Mouse (Mus musculus) ES-Bruce4 (cell line): Measurements from ENCODE around the gene Inip. TPM values are rescaled to one million over a fixed set of nuclear protein-coding genes. Genes with fewer than 3 reads are reported as not detected.

Experiments
- H3K27ac ChIP-seq: 2 replicates; pipeline ENCODE4 v1.5.1; 2012; ENCODE audit warnings: low read length, inconsistent platforms; ENCODE audit not compliant: insufficient read depth
- H3K27me3 ChIP-seq: 2 replicates; pipeline ENCODE4 v1.6.1; 2012; ENCODE audit warnings: mild to moderate bottlenecking, low read length, inconsistent platforms; ENCODE audit not compliant: control insufficient read depth, poor library complexity, insufficient read depth, severe bottlenecking
- H3K36me3 ChIP-seq: 2 replicates; pipeline ENCODE4 v1.6.1; 2012; ENCODE audit warnings: inconsistent platforms, mild to moderate bottlenecking, low read length, moderate library complexity; ENCODE audit not compliant: control insufficient read depth, poor library complexity, insufficient read depth, severe bottlenecking
- H3K4me1 ChIP-seq: one replicate; pipeline ENCODE4 v1.8.1; 2011; ENCODE audit warnings: low read length; ENCODE audit not compliant: control insufficient read depth, insufficient read depth
- H3K4me3 ChIP-seq: 2 replicates; pipeline ENCODE4 v1.5.1; 2011; ENCODE audit warnings: low read depth, mild to moderate bottlenecking, low read length
- H3K9ac ChIP-seq: 2 replicates; pipeline ENCODE4 v1.6.1; 2012; ENCODE audit warnings: low read depth, mild to moderate bottlenecking, inconsistent platforms; ENCODE audit not compliant: poor library complexity, severe bottlenecking
- H3K9me3 ChIP-seq: replicated peaks from 2 replicates; pipeline ENCODE4 v1.6.1; 2012; ENCODE audit warnings: mild to moderate bottlenecking, low read length, inconsistent platforms; ENCODE audit not compliant: control insufficient read depth, poor library complexity, insufficient read depth, severe bottlenecking
- CTCF ChIP-seq: IDR thresholded peaks from one replicate; pipeline ENCODE4 v1.8.1; 2011; ENCODE audit warnings: low read depth, low read length
- EP300 ChIP-seq: IDR thresholded peaks from 2 replicates; pipeline ENCODE4 v1.6.1; 2011; ENCODE audit warnings: low read depth, low read length; ENCODE audit not compliant: insufficient read depth
- POLR2A ChIP-seq: IDR thresholded peaks from one replicate; pipeline ENCODE4 v1.8.1; 2011; ENCODE audit warnings: low read length; ENCODE audit not compliant: insufficient read depth
- polyA plus RNA-seq: library from polyadenylated mRNA; stranded (reverse); fragments of >200 nt; gene quantifications from 2 replicates; pipeline ENCODE4 v1.2.4, GENCODE M21; 2011; ENCODE audit warnings: low read depth; ENCODE audit not compliant: missing spikeins, insufficient read depth, insufficient read length

Inip gene
- polyA plus RNA-seq, 1 experiment: 42.3 TPM

- no peaks in the 10 kb centered on the region for H3K27me3 ChIP-seq
- H3K36me3 ChIP-seq: no peaks in the 10 kb centered on the region
- H3K9me3 ChIP-seq: no peaks in the 10 kb centered on the region
- TF ChIP-seq EP300 (no peak), CTCF (no peak), POLR2A (no peak)
- H3K4me1 ChIP-seq: no peaks in the 10 kb centered on the region
- no peak overlapping the region for H3K27ac ChIP-seq
- H3K9ac ChIP-seq: no peak overlapping the region
- H3K4me3 ChIP-seq: no peak overlapping the region
These were observed 31.4 kb upstream of the Inip start for GRCm38 (mm10) chr4:59832810-59833209.

GRCm38 (mm10) chr4:59831038-59831437 lies 29.6 kb upstream of the Inip start:
- H3K27me3 ChIP-seq: no peaks in the 10 kb centered on the region
- no peaks in the 10 kb centered on the region for H3K4me1 ChIP-seq
- H3K27ac ChIP-seq: no peak overlapping the region
- TF ChIP-seq POLR2A (no peak), CTCF (no peak), EP300 (no peak)
- H3K9ac ChIP-seq: no peak overlapping the region
- no peak overlapping the region for H3K4me3 ChIP-seq
- no peaks in the 10 kb centered on the region for H3K36me3 ChIP-seq
- no peaks in the 10 kb centered on the region for H3K9me3 ChIP-seq

GRCm38 (mm10) chr4:59829072-59829471 lies 27.7 kb upstream of the Inip start:
- H3K27ac ChIP-seq: no peak overlapping the region
- H3K36me3 ChIP-seq: no peaks in the 10 kb centered on the region
- H3K4me1 ChIP-seq: peaks cover 1% of the 10 kb centered on the region
- H3K4me3 ChIP-seq: no peak overlapping the region
- no peaks in the 10 kb centered on the region for H3K27me3 ChIP-seq
- H3K9me3 ChIP-seq: no peaks in the 10 kb centered on the region
- TF ChIP-seq EP300 (no peak), POLR2A (no peak), CTCF (no peak)
- H3K9ac ChIP-seq: no peak overlapping the region

- no peak overlapping the region for H3K9ac ChIP-seq
- H3K27ac ChIP-seq: no peak overlapping the region
- H3K27me3 ChIP-seq: no peaks in the 10 kb centered on the region
- TF ChIP-seq CTCF (no peak), EP300 (no peak), POLR2A (no peak)
- H3K9me3 ChIP-seq: no peaks in the 10 kb centered on the region
- H3K4me1 ChIP-seq: peaks cover 2% of the 10 kb centered on the region
- H3K4me3 ChIP-seq: no peak overlapping the region
- H3K36me3 ChIP-seq: no peaks in the 10 kb centered on the region
These were observed 25.0 kb upstream of the Inip start for GRCm38 (mm10) chr4:59826381-59826780.

GRCm38 (mm10) chr4:59825634-59826033 lies 24.2 kb upstream of the Inip start:
- H3K9ac ChIP-seq: no peak overlapping the region
- no peaks in the 10 kb centered on the region for H3K9me3 ChIP-seq
- H3K4me1 ChIP-seq: peaks cover 2% of the 10 kb centered on the region
- TF ChIP-seq POLR2A (no peak), CTCF (no peak), EP300 (no peak)
- H3K27me3 ChIP-seq: no peaks in the 10 kb centered on the region
- H3K4me3 ChIP-seq: no peak overlapping the region
- no peaks in the 10 kb centered on the region for H3K36me3 ChIP-seq
- no peak overlapping the region for H3K27ac ChIP-seq

GRCm38 (mm10) chr4:59824860-59825259 lies 23.5 kb upstream of the Inip start:
- Histone ChIP-seq H3K4me1 (peaks cover 2% of the 10 kb centered on the region), H3K4me3 (no peak overlapping the region), H3K9me3 (no peaks in the 10 kb centered on the region), H3K27me3 (no peaks in the 10 kb centered on the region), H3K9ac (no peak overlapping the region), H3K27ac (no peak overlapping the region), H3K36me3 (no peaks in the 10 kb centered on the region)
- TF ChIP-seq EP300: no peak
- TF ChIP-seq CTCF: no peak
- TF ChIP-seq POLR2A: no peak
